ENCODE assay signal across 12 mouse cellular contexts in genomic region chr5:107858963-107859362, GRCm38 (mm10). TPM values are rescaled to one million over a fixed set of nuclear protein-coding genes. Genes with fewer than 3 reads are reported as not detected.
A peak's percentile ranks its signal among the peaks of the same experiment; 100 is the strongest.
DNase-seq lines count a peak whose midpoint lies in the region; ATAC-seq and TF ChIP-seq lines count a peak whose summit lies in the region.
"Had no signal": no experiment of that assay in that cellular context is flagged by ENCODE, and none has a peak within 500 bp of the region (broad histone marks: within the 10 kb centered on the region; RNA-seq: fewer than 3 reads in every experiment).

No protein-coding gene starts in this region.

- DNase-seq in forebrain, postnatal 0 days = no peak
- DNase-seq in lung, postnatal 36 days = peak; percentile 34
- DNase-seq in lung, postnatal 14 days = no peak
- DNase-seq in thymus, postnatal 14 days = peak; percentile 34
- DNase-seq in right cerebral cortex, postnatal 10 days (ENCODE audit: low spot score in 2 of 2) = no peak
- no peak for DNase-seq in hindbrain, embryonic 14.5 days (ENCODE audit: low spot score)
- DNase-seq: embryo, embryonic 11 days; kidney, adult 11 months had no signal

- TF ChIP-seq CTCF in forebrain, postnatal 0 days (IDR thresholded peaks at IDR 0.05; ENCODE audit: low read depth) = peak; percentile 30
- TF ChIP-seq CTCF in cortical plate, adult 2 months (IDR thresholded peaks at IDR 0.05; ENCODE audit: extremely low read depth, insufficient read depth, low read length) = peak; percentile 35

- H3K9ac ChIP-seq in forebrain, postnatal 0 days = no peak overlapping the region
- H3K9ac ChIP-seq in forebrain, embryonic 13.5 days = no peak overlapping the region
- no peak overlapping the region for H3K9ac ChIP-seq in hindbrain, embryonic 14.5 days

- H3K4me1 ChIP-seq in forebrain, postnatal 0 days (ENCODE audit: insufficient read depth) = no peaks in the 10 kb centered on the region
- H3K4me1 ChIP-seq in forebrain, embryonic 13.5 days = peaks cover 10% of the 10 kb centered on the region
- H3K4me1 ChIP-seq in cortical plate, adult 2 months (ENCODE audit: control insufficient read depth, insufficient read depth, low read length) = peaks cover 1% of the 10 kb centered on the region; the same call in 1 of the 2 replicates
- H3K4me1 ChIP-seq in hindbrain, embryonic 14.5 days (replicated peaks; ENCODE audit: control insufficient read depth, insufficient read depth, low read length) = peaks cover 8% of the 10 kb centered on the region; the same call in 1 of the 2 replicates

- no peak for ATAC-seq in forebrain, postnatal 0 days
- no peak for ATAC-seq in forebrain, embryonic 13.5 days
- ATAC-seq in hindbrain, embryonic 14.5 days (ENCODE audit: low FRiP score) = no peak
- ATAC-seq: forebrain, embryonic 14.5 days had no signal

- no peak overlapping the region for H3K4me2 ChIP-seq in forebrain, postnatal 0 days (ENCODE audit: low read depth)
- no peak overlapping the region for H3K4me2 ChIP-seq in forebrain, embryonic 13.5 days
- no peak overlapping the region for H3K4me2 ChIP-seq in hindbrain, embryonic 14.5 days (replicated peaks)

- 47% methylated on average over 2 of the region's 2 CpGs for WGBS in forebrain, postnatal 0 days
- 47% methylated on average over 2 of the region's 2 CpGs for WGBS in forebrain, embryonic 13.5 days
- 46% methylated on average over 2 of the region's 2 CpGs for WGBS in hindbrain, embryonic 14.5 days

- H3K4me3 ChIP-seq in forebrain, postnatal 0 days (ENCODE audit: low read depth, low read length) = no peak overlapping the region
- H3K4me3 ChIP-seq in forebrain, embryonic 13.5 days = no peak overlapping the region
- no peak overlapping the region for H3K4me3 ChIP-seq in cortical plate, adult 2 months (ENCODE audit: insufficient read depth, low read length)
- H3K4me3 ChIP-seq in hindbrain, embryonic 14.5 days (replicated peaks; ENCODE audit: low read length) = no peak overlapping the region

- no peaks in the 10 kb centered on the region for H3K36me3 ChIP-seq in forebrain, postnatal 0 days (ENCODE audit: insufficient read depth)
- no peaks in the 10 kb centered on the region for H3K36me3 ChIP-seq in forebrain, embryonic 13.5 days (ENCODE audit: poor library complexity, severe bottlenecking)
- no peaks in the 10 kb centered on the region for H3K36me3 ChIP-seq in hindbrain, embryonic 14.5 days (replicated peaks; ENCODE audit: control insufficient read depth, insufficient read depth)

- no peaks in the 10 kb centered on the region for H3K9me3 ChIP-seq in forebrain, postnatal 0 days (ENCODE audit: low read length)
- no peaks in the 10 kb centered on the region for H3K9me3 ChIP-seq in forebrain, embryonic 13.5 days (replicated peaks)
- no peaks in the 10 kb centered on the region for H3K9me3 ChIP-seq in hindbrain, embryonic 14.5 days (ENCODE audit: control insufficient read depth, low read length)

- TF ChIP-seq POLR2A in cortical plate, adult 2 months (IDR thresholded peaks at IDR 0.05; ENCODE audit: extremely low read depth, insufficient read depth, low read length) = no peak

- H3K27me3 ChIP-seq in forebrain, postnatal 0 days (ENCODE audit: insufficient read depth, low read length) = no peaks in the 10 kb centered on the region
- H3K27me3 ChIP-seq in forebrain, embryonic 13.5 days = no peaks in the 10 kb centered on the region
- no peaks in the 10 kb centered on the region for H3K27me3 ChIP-seq in hindbrain, embryonic 14.5 days (ENCODE audit: control insufficient read depth, insufficient read depth, low read length)

- H3K27ac ChIP-seq in forebrain, postnatal 0 days (ENCODE audit: low read depth, low read length) = no peak overlapping the region
- H3K27ac ChIP-seq in forebrain, embryonic 13.5 days = no peak overlapping the region
- H3K27ac ChIP-seq in cortical plate, adult 2 months (ENCODE audit: insufficient read depth, low read length) = no peak overlapping the region
- H3K27ac ChIP-seq in hindbrain, embryonic 14.5 days = no peak overlapping the region
- H3K27ac ChIP-seq: macrophage had no signal

RNA-seq across cellular contexts. Expression of gene Evi5, which starts 15.9 kb away (rescaled TPM):
- 61.9 and 66.9 TPM in 2 replicates for total RNA-seq in forebrain, postnatal 0 days (2014; rRNA removed)
- polyA plus RNA-seq in forebrain, postnatal 0 days (2015; fragmentation: Nextera tagmentation; extraction: Ambion mirVana) = 40.3 and 59.6 TPM in 2 replicates
- 46.5 and 51.7 TPM in 2 replicates for polyA plus RNA-seq in forebrain, embryonic 13.5 days (2015; fragmentation: Nextera tagmentation; extraction: Ambion mirVana)
- polyA plus RNA-seq in cortical plate, adult 2 months (2012; rRNA removed) = 56.9 and 64.6 TPM in 2 replicates
- polyA plus RNA-seq in hindbrain, embryonic 14.5 days (2014; fragmentation: Nextera tagmentation; extraction: Ambion mirVana) = 49.1 and 53.3 TPM in 2 replicates

RNA-seq across cellular contexts. Expression of gene Ube2d2b, which starts 29.1 kb away (rescaled TPM):
- not detected in 2 replicates for total RNA-seq in forebrain, postnatal 0 days (2014; rRNA removed)
- not detected in 2 replicates for polyA plus RNA-seq in forebrain, postnatal 0 days (2015; fragmentation: Nextera tagmentation; extraction: Ambion mirVana)
- polyA plus RNA-seq in forebrain, embryonic 13.5 days (2015; fragmentation: Nextera tagmentation; extraction: Ambion mirVana) = 0.15 and 0.24 TPM in 2 replicates
- polyA plus RNA-seq in cortical plate, adult 2 months (2012; rRNA removed) = not detected in 2 replicates
- polyA plus RNA-seq in hindbrain, embryonic 14.5 days (2014; fragmentation: Nextera tagmentation; extraction: Ambion mirVana) = 0.12 and 0.23 TPM in 2 replicates
- polyA plus RNA-seq: macrophage had no signal

RNA-seq across cellular contexts. Expression of gene Rpl5, which starts 41.3 kb away (rescaled TPM):
- total RNA-seq in forebrain, postnatal 0 days (2014; rRNA removed) = 195 and 203 TPM in 2 replicates
- 65.7 and 74.2 TPM in 2 replicates for polyA plus RNA-seq in forebrain, postnatal 0 days (2015; fragmentation: Nextera tagmentation; extraction: Ambion mirVana)
- 76.0 and 78.1 TPM in 2 replicates for polyA plus RNA-seq in forebrain, embryonic 13.5 days (2015; fragmentation: Nextera tagmentation; extraction: Ambion mirVana)
- polyA plus RNA-seq in cortical plate, adult 2 months (2012; rRNA removed) = 82.5 and 92.9 TPM in 2 replicates
- 52.2 and 62.2 TPM in 2 replicates for polyA plus RNA-seq in hindbrain, embryonic 14.5 days (2014; fragmentation: Nextera tagmentation; extraction: Ambion mirVana)

Comparison
In these comparisons a context has a peak if more than half of its experiments do, and no peak if none do; other contexts are left out.
1. DNase-seq: peak in lung, postnatal 36 days (single experiment) and thymus, postnatal 14 days (single experiment); none in forebrain, postnatal 0 days (single experiment), lung, postnatal 14 days (single experiment), right cerebral cortex, postnatal 10 days (0 of 2) and hindbrain, embryonic 14.5 days (single experiment).